Mouse (Mus musculus): Measurements from ENCODE around the gene Hmcn1. TPM values are rescaled to one million over a fixed set of nuclear protein-coding genes. Genes with fewer than 3 reads are reported as not detected.

Hmcn1 gene
- polyA plus RNA-seq, 1 experiment: 1.6 TPM

DNA sequence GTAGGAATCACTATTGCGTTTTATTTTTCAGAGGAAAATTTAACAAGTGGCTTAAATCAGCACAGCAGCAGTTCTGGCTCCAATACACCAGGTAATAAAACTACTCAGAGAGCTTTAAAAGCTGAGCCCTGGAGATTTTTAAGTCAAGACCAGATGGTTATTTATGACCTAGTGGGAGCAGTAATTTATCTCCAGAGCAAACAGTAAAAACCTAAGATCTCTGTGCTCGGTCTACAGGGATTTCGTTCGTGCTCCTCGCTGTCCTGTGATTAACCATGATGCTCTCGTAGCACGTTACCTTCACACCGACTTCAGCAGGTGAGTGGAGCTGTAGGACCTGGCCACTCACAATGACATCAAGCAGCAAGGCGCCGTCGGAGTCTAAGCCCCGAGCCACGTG lies 399.6 kb downstream of the Hmcn1 start:
- TF ChIP-seq CTCF (IDR thresholded peaks at IDR 0.05; ENCODE audit: low read depth, low read length) (no peak), POLR2A (IDR thresholded peaks at IDR 0.05; ENCODE audit: insufficient read depth, low read length) (no peak), EP300 (IDR thresholded peaks at IDR 0.05; ENCODE audit: insufficient read depth, low read depth, low read length) (no peak)
- Histone ChIP-seq H3K27ac (ENCODE audit: insufficient read depth, low read length) (no peak overlapping the region), H3K36me3 (ENCODE audit: control insufficient read depth, insufficient read depth, low read length, poor library complexity, severe bottlenecking) (no peaks in the 10 kb centered on the region), H3K9ac (ENCODE audit: low read depth, poor library complexity, severe bottlenecking) (no peak overlapping the region), H3K4me1 (ENCODE audit: control insufficient read depth, insufficient read depth, low read length) (no peaks in the 10 kb centered on the region), H3K9me3 (replicated peaks; ENCODE audit: control insufficient read depth, insufficient read depth, low read length, poor library complexity, severe bottlenecking) (no peaks in the 10 kb centered on the region), H3K27me3 (ENCODE audit: control insufficient read depth, insufficient read depth, low read length, poor library complexity, severe bottlenecking) (no peaks in the 10 kb centered on the region), H3K4me3 (ENCODE audit: low read depth, low read length) (no peak overlapping the region)

GRCm38 (mm10) chr1:150591253-150591652 lies 402.0 kb downstream of the Hmcn1 start:
- no peak overlapping the region for H3K4me3 ChIP-seq (ENCODE audit: low read depth, low read length)
- TF ChIP-seq EP300 (IDR thresholded peaks at IDR 0.05; ENCODE audit: insufficient read depth, low read depth, low read length): no peak
- no peaks in the 10 kb centered on the region for H3K27me3 ChIP-seq (ENCODE audit: control insufficient read depth, insufficient read depth, low read length, poor library complexity, severe bottlenecking)
- no peaks in the 10 kb centered on the region for H3K4me1 ChIP-seq (ENCODE audit: control insufficient read depth, insufficient read depth, low read length)
- no peaks in the 10 kb centered on the region for H3K9me3 ChIP-seq (replicated peaks; ENCODE audit: control insufficient read depth, insufficient read depth, low read length, poor library complexity, severe bottlenecking)
- no peaks in the 10 kb centered on the region for H3K36me3 ChIP-seq (ENCODE audit: control insufficient read depth, insufficient read depth, low read length, poor library complexity, severe bottlenecking)
- H3K9ac ChIP-seq (ENCODE audit: low read depth, poor library complexity, severe bottlenecking): no peak overlapping the region
- no peak overlapping the region for H3K27ac ChIP-seq (ENCODE audit: insufficient read depth, low read length)

- H3K27ac ChIP-seq (ENCODE audit: insufficient read depth, low read length): no peak overlapping the region
- TF ChIP-seq POLR2A (IDR thresholded peaks at IDR 0.05; ENCODE audit: insufficient read depth, low read length): no peak
- no peak for TF ChIP-seq EP300 (IDR thresholded peaks at IDR 0.05; ENCODE audit: insufficient read depth, low read depth, low read length)
- no peak for TF ChIP-seq CTCF (IDR thresholded peaks at IDR 0.05; ENCODE audit: low read depth, low read length)
- no peaks in the 10 kb centered on the region for H3K36me3 ChIP-seq (ENCODE audit: control insufficient read depth, insufficient read depth, low read length, poor library complexity, severe bottlenecking)
- no peaks in the 10 kb centered on the region for H3K9me3 ChIP-seq (replicated peaks; ENCODE audit: control insufficient read depth, insufficient read depth, low read length, poor library complexity, severe bottlenecking)
- H3K9ac ChIP-seq (ENCODE audit: low read depth, poor library complexity, severe bottlenecking): no peak overlapping the region
- no peak overlapping the region for H3K4me3 ChIP-seq (ENCODE audit: low read depth, low read length)
- H3K27me3 ChIP-seq (ENCODE audit: control insufficient read depth, insufficient read depth, low read length, poor library complexity, severe bottlenecking): no peaks in the 10 kb centered on the region
- no peaks in the 10 kb centered on the region for H3K4me1 ChIP-seq (ENCODE audit: control insufficient read depth, insufficient read depth, low read length)
These were observed 405.8 kb downstream of the Hmcn1 start for GRCm38 (mm10) chr1:150587410-150587809.

DNA sequence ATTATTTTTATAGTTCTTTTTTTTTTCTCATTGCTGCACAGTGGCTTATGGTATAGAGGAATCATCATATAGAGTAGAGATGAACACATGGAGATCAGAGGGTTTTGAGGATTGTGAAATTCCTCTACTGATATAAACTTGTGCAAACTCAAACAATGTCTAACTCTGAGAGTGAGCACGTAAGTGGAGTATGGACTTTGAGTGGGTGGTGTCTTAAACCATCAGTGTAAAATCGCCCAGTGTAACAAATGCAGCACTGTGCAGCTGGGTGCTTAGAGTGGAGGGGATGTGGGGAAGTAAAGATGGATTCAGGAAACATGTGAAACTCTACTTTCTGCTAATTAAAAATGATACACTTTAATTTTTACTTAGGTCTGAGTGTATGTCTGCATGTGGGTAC lies 408.8 kb downstream of the Hmcn1 start:
- Histone ChIP-seq H3K4me3 (ENCODE audit: low read depth, low read length) (no peak overlapping the region), H3K27ac (ENCODE audit: insufficient read depth, low read length) (no peak overlapping the region), H3K9ac (ENCODE audit: low read depth, poor library complexity, severe bottlenecking) (no peak overlapping the region), H3K27me3 (ENCODE audit: control insufficient read depth, insufficient read depth, low read length, poor library complexity, severe bottlenecking) (no peaks in the 10 kb centered on the region), H3K36me3 (ENCODE audit: control insufficient read depth, insufficient read depth, low read length, poor library complexity, severe bottlenecking) (no peaks in the 10 kb centered on the region), H3K4me1 (ENCODE audit: control insufficient read depth, insufficient read depth, low read length) (no peaks in the 10 kb centered on the region), H3K9me3 (replicated peaks; ENCODE audit: control insufficient read depth, insufficient read depth, low read length, poor library complexity, severe bottlenecking) (no peaks in the 10 kb centered on the region)
- TF ChIP-seq EP300 (IDR thresholded peaks at IDR 0.05; ENCODE audit: insufficient read depth, low read depth, low read length) (no peak), CTCF (IDR thresholded peaks at IDR 0.05; ENCODE audit: low read depth, low read length) (no peak), POLR2A (IDR thresholded peaks at IDR 0.05; ENCODE audit: insufficient read depth, low read length) (no peak)

DNA sequence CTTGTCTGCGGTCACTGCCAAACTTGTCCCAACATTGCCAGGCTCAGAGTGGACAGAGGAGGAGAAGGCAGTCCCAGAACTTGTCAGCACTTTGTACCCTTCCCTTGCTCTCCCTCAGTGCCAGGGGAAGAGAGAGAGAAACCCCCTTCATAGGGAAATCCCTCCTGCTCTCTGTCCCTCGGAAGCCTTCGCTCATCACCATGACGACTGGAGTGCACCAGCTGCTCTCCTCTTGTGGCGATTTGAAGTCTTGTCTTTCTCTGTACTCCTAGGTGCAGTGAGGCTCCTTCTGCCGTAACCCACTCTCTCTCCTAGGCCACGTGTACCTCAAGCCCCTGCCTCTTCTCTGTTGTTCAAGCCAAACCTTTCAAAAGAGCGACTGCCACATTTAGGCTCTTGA lies 409.5 kb downstream of the Hmcn1 start:
- no peak overlapping the region for H3K27ac ChIP-seq (ENCODE audit: insufficient read depth, low read length)
- no peaks in the 10 kb centered on the region for H3K4me1 ChIP-seq (ENCODE audit: control insufficient read depth, insufficient read depth, low read length)
- H3K4me3 ChIP-seq (ENCODE audit: low read depth, low read length): no peak overlapping the region
- no peak overlapping the region for H3K9ac ChIP-seq (ENCODE audit: low read depth, poor library complexity, severe bottlenecking)
- no peaks in the 10 kb centered on the region for H3K27me3 ChIP-seq (ENCODE audit: control insufficient read depth, insufficient read depth, low read length, poor library complexity, severe bottlenecking)
- TF ChIP-seq EP300 (IDR thresholded peaks at IDR 0.05; ENCODE audit: insufficient read depth, low read depth, low read length) (no peak), CTCF (IDR thresholded peaks at IDR 0.05; ENCODE audit: low read depth, low read length) (no peak), POLR2A (IDR thresholded peaks at IDR 0.05; ENCODE audit: insufficient read depth, low read length) (no peak)
- H3K36me3 ChIP-seq (ENCODE audit: control insufficient read depth, insufficient read depth, low read length, poor library complexity, severe bottlenecking): no peaks in the 10 kb centered on the region
- no peaks in the 10 kb centered on the region for H3K9me3 ChIP-seq (replicated peaks; ENCODE audit: control insufficient read depth, insufficient read depth, low read length, poor library complexity, severe bottlenecking)

DNA sequence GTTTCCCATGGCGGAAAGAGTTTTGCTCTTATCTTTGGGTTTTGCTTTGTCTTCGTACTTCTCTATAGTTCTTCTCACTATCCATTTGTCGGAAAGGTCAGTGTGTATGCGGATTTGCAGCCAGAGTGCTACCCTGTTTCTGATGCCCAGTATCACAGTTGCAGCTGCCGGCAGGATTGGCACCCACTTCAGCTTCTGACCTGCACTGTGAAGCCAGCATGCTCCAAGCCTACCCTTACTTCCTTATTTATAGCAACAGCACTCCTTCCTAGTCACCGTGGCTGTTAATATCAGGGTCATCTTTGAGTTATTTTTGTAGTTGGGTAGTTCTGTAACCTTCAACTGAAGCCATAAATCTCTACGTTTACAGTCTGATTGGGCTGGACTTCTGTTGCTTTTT lies 412.7 kb downstream of the Hmcn1 start:
- Histone ChIP-seq H3K27ac (ENCODE audit: insufficient read depth, low read length) (no peak overlapping the region), H3K36me3 (ENCODE audit: control insufficient read depth, insufficient read depth, low read length, poor library complexity, severe bottlenecking) (no peaks in the 10 kb centered on the region), H3K27me3 (ENCODE audit: control insufficient read depth, insufficient read depth, low read length, poor library complexity, severe bottlenecking) (no peaks in the 10 kb centered on the region), H3K4me3 (ENCODE audit: low read depth, low read length) (no peak overlapping the region), H3K9me3 (replicated peaks; ENCODE audit: control insufficient read depth, insufficient read depth, low read length, poor library complexity, severe bottlenecking) (no peaks in the 10 kb centered on the region), H3K4me1 (ENCODE audit: control insufficient read depth, insufficient read depth, low read length) (no peaks in the 10 kb centered on the region), H3K9ac (ENCODE audit: low read depth, poor library complexity, severe bottlenecking) (no peak overlapping the region)
- no peak for TF ChIP-seq POLR2A (IDR thresholded peaks at IDR 0.05; ENCODE audit: insufficient read depth, low read length)
- TF ChIP-seq CTCF (IDR thresholded peaks at IDR 0.05; ENCODE audit: low read depth, low read length): no peak
- no peak for TF ChIP-seq EP300 (IDR thresholded peaks at IDR 0.05; ENCODE audit: insufficient read depth, low read depth, low read length)
